Mouse (Mus musculus): Measurements from ENCODE around the gene Rab12.

DNA sequence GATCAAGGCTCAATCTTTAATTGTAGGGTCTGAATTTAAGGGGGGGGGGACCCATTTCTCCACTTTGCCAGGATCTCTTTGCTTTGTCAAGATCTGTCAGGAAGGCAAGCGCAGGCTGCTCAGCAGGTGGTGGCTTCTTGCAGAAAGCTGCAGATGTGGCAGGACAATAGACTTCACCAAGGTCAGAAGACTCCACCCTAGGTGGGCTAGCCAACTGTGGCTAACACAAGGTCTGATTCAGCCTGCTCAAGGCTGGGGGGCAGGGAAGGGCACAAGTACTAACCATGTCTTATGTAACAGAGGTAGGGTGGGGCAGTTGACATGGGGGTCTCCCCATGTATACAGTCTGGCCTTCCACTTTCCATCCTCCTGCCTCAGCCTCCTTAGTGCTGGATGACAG, 62.3 kb downstream of the Rab12 start:
- TF ChIP-seq ZNF384 (IDR thresholded peaks at IDR 0.05; ENCODE audit: low read depth, low read length) (no peak), CHD2 (IDR thresholded peaks at IDR 0.05; ENCODE audit: low read depth, low read length) (no peak)
